Mouse (Mus musculus) limb, embryonic 11.5 days (tissue): ENCODE results near the gene Card11. TPM values are rescaled to one million over a fixed set of nuclear protein-coding genes. Genes with fewer than 3 reads are reported as not detected.

Experiments used
- ATAC-seq: fragments of 200-750 bp; cut with Nextera tagmentation; 2 replicates; pipeline ENCODE4 v1.8.0; 2017; ENCODE audit warnings: low read depth; ENCODE audit not compliant: insufficient number of reproducible peaks, low FRiP score, low TSS enrichment
- DNase-seq: peaks from one replicate; pipeline ENCODE4 v3.0.0-alpha.2; 2015; ENCODE audit warnings: low spot score
- H3K27ac ChIP-seq: fragments of 300-500 bp; sonication (generic); replicated peaks from 2 replicates; pipeline ENCODE4 v1.5.1; 2014; ENCODE audit warnings: low read depth, mild to moderate bottlenecking, low read length
- H3K27me3 ChIP-seq: fragments of 300-500 bp; sonication (generic); 2 replicates; pipeline ENCODE4 v1.6.1; 2014; ENCODE audit warnings: mild to moderate bottlenecking, low read length, mixed read lengths; ENCODE audit not compliant: control insufficient read depth, insufficient read depth
- H3K36me3 ChIP-seq: fragments of 300-500 bp; sonication (generic); 2 replicates; pipeline ENCODE4 v1.6.1; 2014; ENCODE audit warnings: mild to moderate bottlenecking, low read length, moderate library complexity, mixed read lengths; ENCODE audit not compliant: control insufficient read depth, insufficient read depth
- H3K4me1 ChIP-seq: fragments of 300-500 bp; sonication (generic); 2 replicates; pipeline ENCODE4 v1.6.1; 2014; ENCODE audit warnings: low read length, mixed read lengths; ENCODE audit not compliant: control insufficient read depth, insufficient read depth
- H3K4me2 ChIP-seq: fragments of 300-500 bp; sonication (generic); 2 replicates; pipeline ENCODE4 v1.6.1; 2014; ENCODE audit warnings: low read depth, mild to moderate bottlenecking, moderate library complexity; ENCODE audit not compliant: severe bottlenecking
- H3K4me3 ChIP-seq: fragments of 300-500 bp; sonication (generic); 2 replicates; pipeline ENCODE4 v1.5.1; 2014; ENCODE audit warnings: low read depth, low read length
- H3K9ac ChIP-seq: fragments of 300-500 bp; sonication (generic); 2 replicates; pipeline ENCODE4 v1.6.1; 2014; ENCODE audit warnings: mild to moderate bottlenecking, low read length
- H3K9me3 ChIP-seq: fragments of 300-500 bp; sonication (generic); 2 replicates; pipeline ENCODE4 v1.6.1; 2016; ENCODE audit warnings: low read length; ENCODE audit not compliant: control insufficient read depth
- WGBS: fragments of 180-500 bp; shearing (Covaris S2); extraction: QIAGEN DNeasy Blood & Tissue Kit; methylation state at CpG from one replicate; pipeline ENCODE4 v1.1.7; 2014; 5-methylcytosine and 5-hydroxymethylcytosine counted together
- polyA plus RNA-seq: library from polyadenylated mRNA; unstranded; fragments of >200 nt; fragmentation: Nextera tagmentation; extraction: Ambion mirVana; gene quantifications from 2 replicates; pipeline ENCODE4 v1.2.1, GENCODE M21; 2014

Card11 gene
- polyA plus RNA-seq, 1 experiment from 2014 or later, result 0.97 TPM

- no peak for ATAC-seq
- whole genome bisulfite sequencing, result 79% methylated on average over 4 of the region's 4 CpGs
- no peaks in the 10 kb centered on the region for H3K27me3 ChIP-seq
- H3K9ac ChIP-seq, result no peak overlapping the region
- DNase-seq, result no peak
- H3K4me1 ChIP-seq, result no peaks in the 10 kb centered on the region
- no peaks in the 10 kb centered on the region for H3K9me3 ChIP-seq
- no peak overlapping the region for H3K27ac ChIP-seq
- H3K4me2 ChIP-seq, result no peak overlapping the region
- H3K4me3 ChIP-seq, result no peak overlapping the region
- H3K36me3 ChIP-seq, result no peaks in the 10 kb centered on the region
Measured at GRCm38 (mm10) chr5:140841942-140842341, 158.4 kb downstream of the Card11 start.

DNA sequence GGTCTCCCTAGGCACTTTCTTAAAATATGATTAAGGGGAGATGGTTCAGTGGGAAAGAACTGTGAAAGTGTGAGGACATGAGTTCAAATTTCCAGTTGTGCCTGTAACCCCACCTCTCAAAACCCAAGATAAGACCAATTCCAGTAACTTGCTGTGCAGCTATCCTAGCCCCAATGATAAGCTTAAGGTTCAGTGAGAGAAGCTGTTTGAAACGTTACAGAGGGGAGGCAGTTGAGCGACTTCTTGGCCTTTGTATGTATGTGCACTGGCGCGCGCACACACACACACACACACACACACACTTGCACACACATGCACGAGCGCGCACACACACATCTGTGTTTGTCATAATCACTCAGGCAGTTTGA lies 169.3 kb downstream of the Card11 start:
- no peak overlapping the region for H3K9ac ChIP-seq
- ATAC-seq, result no peak
- 0 out of 2 replicates have a peak, but pooled peaks cover 3% of the 10 kb centered on the region for H3K4me1 ChIP-seq
- WGBS, result 81% methylated on average over 8 of the region's 8 CpGs
- H3K27ac ChIP-seq, result no peak overlapping the region
- no peaks in the 10 kb centered on the region for H3K36me3 ChIP-seq
- H3K4me2 ChIP-seq, result peak overlapping the region; percentile 34
- no peak overlapping the region for H3K4me3 ChIP-seq
- H3K27me3 ChIP-seq, result no peaks in the 10 kb centered on the region
- DNase-seq, result no peak
- H3K9me3 ChIP-seq, result no peaks in the 10 kb centered on the region

DNA sequence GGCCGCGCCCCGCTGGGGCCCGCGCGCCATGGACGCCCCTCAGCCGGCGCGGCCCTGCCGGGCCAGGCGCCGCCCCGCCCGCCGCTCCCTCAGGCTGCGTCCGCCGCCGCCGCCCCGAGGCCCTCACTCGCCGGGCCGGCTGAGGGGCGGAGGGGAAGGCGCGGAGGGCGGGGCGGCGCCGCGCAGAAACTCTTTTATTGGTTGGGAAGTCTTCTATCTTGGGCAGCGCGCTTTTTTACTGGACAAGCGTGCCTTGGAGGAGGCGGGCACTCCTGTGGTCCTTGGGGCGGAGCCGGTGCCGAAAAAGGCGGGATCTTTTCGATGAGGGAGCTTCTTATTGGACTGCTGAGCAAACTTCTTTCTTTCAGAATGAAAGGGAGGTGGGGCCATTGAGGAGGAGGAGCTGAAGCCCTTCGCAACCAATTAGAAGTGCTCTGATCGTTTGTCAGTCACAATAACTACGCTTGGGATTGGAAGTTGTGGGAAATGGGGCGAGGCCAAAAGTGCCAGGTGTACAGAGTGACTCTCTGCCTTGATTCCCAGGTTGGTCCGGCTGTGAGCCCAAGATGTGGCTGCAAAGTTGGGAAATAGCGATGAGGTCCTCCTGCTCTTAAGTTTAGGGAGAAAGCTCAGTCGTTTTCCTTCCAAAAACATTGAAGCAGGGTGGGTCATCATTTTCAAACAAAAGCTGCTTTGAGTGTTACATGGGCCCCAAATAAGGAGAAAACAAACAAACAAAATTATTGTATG lies 169.9 kb downstream of the Card11 start, which contains the start of gene Gna12:
TSS of gene Gna12 (minus strand) at position 118 of the 750 bp plus-strand sequence.
- Histone ChIP-seq H3K27ac (peak within 1 kb of the TSS; percentile 36; the same call in 1 of the 2 replicates), H3K9ac (peak within 1 kb of the TSS; percentile 79), H3K4me3 (peak within 1 kb of the TSS; percentile 74), H3K4me2 (peak within 1 kb of the TSS; percentile 95), H3K4me1 (0 out of 2 replicates have a peak, but pooled peaks cover 3% of the 10 kb centered on the region), H3K36me3 (no peaks in the 10 kb centered on the region), H3K27me3 (no peaks in the 10 kb centered on the region), H3K9me3 (no peaks in the 10 kb centered on the region)
- under 1% methylated on average over 44 of the region's 49 CpGs for WGBS
- DNase-seq, result peak; percentile 98
- ATAC-seq, result peak; percentile 98

- H3K4me2 ChIP-seq, result peak overlapping the region; percentile 95
- H3K4me3 ChIP-seq, result peak overlapping the region; percentile 74
- 0 out of 2 replicates have a peak, but pooled peaks cover 3% of the 10 kb centered on the region for H3K4me1 ChIP-seq
- H3K27me3 ChIP-seq, result no peaks in the 10 kb centered on the region
- H3K9me3 ChIP-seq, result no peaks in the 10 kb centered on the region
- under 1% methylated on average over 45 of the region's 58 CpGs for WGBS
- peak overlapping the region; percentile 79 for H3K9ac ChIP-seq
- peak overlapping the region; percentile 36; the same call in 1 of the 2 replicates for H3K27ac ChIP-seq
- H3K36me3 ChIP-seq, result no peaks in the 10 kb centered on the region
- DNase-seq (peak; percentile 71), ATAC-seq (no peak; the same call in 1 of the 2 replicates)
Measured at GRCm38 (mm10) chr5:140829911-140830294, 170.5 kb downstream of the Card11 start.

- 38% methylated on average over 18 of the region's 18 CpGs for WGBS
- peak; percentile 25 for DNase-seq
- no peak for ATAC-seq
- peak overlapping the region; percentile 74 for H3K4me3 ChIP-seq
- H3K9ac ChIP-seq, result peak overlapping the region; percentile 79
- H3K27ac ChIP-seq, result no peak overlapping the region
- H3K4me2 ChIP-seq, result peak overlapping the region; percentile 95
- 0 out of 2 replicates have a peak, but pooled peaks cover 3% of the 10 kb centered on the region for H3K4me1 ChIP-seq
- H3K36me3 ChIP-seq, result no peaks in the 10 kb centered on the region
- H3K27me3 ChIP-seq, result no peaks in the 10 kb centered on the region
- no peaks in the 10 kb centered on the region for H3K9me3 ChIP-seq
Measured at GRCm38 (mm10) chr5:140829081-140829910, 171.1 kb downstream of the Card11 start.

DNA sequence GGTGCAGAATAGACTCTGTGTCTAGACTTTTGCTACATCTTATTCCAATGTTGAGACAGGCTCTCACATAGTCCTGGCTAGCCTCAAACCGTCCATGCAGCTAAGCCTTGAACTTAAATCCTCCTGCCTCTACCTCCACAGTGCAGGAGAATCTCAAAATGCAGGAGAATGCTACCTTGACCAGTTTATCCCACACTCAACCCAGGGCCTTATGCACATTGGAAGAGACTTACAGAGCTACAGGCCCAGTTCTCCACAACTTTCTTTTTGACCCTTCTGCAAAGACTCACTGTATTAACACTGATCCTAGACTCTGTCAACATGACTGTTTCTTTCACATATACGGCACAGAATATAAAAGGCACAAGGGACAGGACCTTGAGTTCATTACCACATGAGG lies 172.0 kb downstream of the Card11 start:
- Histone ChIP-seq H3K27ac (no peak overlapping the region), H3K4me2 (no peak overlapping the region), H3K9ac (no peak overlapping the region), H3K4me3 (no peak overlapping the region), H3K27me3 (no peaks in the 10 kb centered on the region), H3K4me1 (0 out of 2 replicates have a peak, but pooled peaks cover 3% of the 10 kb centered on the region), H3K36me3 (no peaks in the 10 kb centered on the region), H3K9me3 (no peaks in the 10 kb centered on the region)
- no peak for ATAC-seq
- no peak for DNase-seq
- 89% methylated on average over 2 of the region's 2 CpGs for WGBS

DNA sequence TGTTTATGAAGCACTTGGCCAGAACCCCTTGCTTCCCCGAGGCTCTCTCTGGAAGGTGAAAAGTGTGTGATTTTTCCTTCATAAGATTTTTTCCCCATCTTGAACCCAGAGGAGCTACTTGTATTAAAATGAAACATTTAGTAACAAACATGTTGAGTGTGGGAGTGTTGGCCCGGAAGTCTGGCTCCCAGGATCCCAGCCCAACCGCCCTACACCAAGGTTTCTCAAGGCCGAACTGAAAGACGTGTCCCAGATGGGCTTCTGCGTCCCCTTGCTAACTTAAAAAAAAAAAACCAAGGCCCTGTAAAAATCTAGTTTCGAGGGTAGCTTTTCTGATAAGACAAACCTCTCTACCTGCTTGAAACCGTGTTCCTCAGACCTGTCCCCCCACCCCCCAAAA lies 172.5 kb downstream of the Card11 start:
- H3K4me3 ChIP-seq, result no peak overlapping the region
- 76% methylated on average over 8 of the region's 8 CpGs for WGBS
- no peaks in the 10 kb centered on the region for H3K9me3 ChIP-seq
- H3K27me3 ChIP-seq, result no peaks in the 10 kb centered on the region
- H3K36me3 ChIP-seq, result no peaks in the 10 kb centered on the region
- DNase-seq, result no peak
- 0 out of 2 replicates have a peak, but pooled peaks cover 3% of the 10 kb centered on the region for H3K4me1 ChIP-seq
- no peak for ATAC-seq
- no peak overlapping the region for H3K4me2 ChIP-seq
- H3K9ac ChIP-seq, result no peak overlapping the region
- H3K27ac ChIP-seq, result no peak overlapping the region

GRCm38 (mm10) chr5:140827413-140827812 lies 173.0 kb downstream of the Card11 start:
- ATAC-seq (no peak), DNase-seq (no peak)
- H3K36me3 ChIP-seq, result no peaks in the 10 kb centered on the region
- H3K27me3 ChIP-seq, result no peaks in the 10 kb centered on the region
- 61% methylated on average over 2 of the region's 2 CpGs for WGBS
- no peaks in the 10 kb centered on the region for H3K9me3 ChIP-seq
- H3K27ac ChIP-seq, result no peak overlapping the region
- H3K4me3 ChIP-seq, result no peak overlapping the region
- H3K9ac ChIP-seq, result no peak overlapping the region
- H3K4me1 ChIP-seq, result 0 out of 2 replicates have a peak, but pooled peaks cover 3% of the 10 kb centered on the region
- no peak overlapping the region for H3K4me2 ChIP-seq
